Mouse (Mus musculus): ENCODE data around the gene Heg1. TPM values are rescaled to one million over a fixed set of nuclear protein-coding genes. Genes with fewer than 3 reads are reported as not detected.

Heg1 gene
- polyA plus RNA-seq, 1 experiment from 2014 or later: 39.8 TPM

DNA sequence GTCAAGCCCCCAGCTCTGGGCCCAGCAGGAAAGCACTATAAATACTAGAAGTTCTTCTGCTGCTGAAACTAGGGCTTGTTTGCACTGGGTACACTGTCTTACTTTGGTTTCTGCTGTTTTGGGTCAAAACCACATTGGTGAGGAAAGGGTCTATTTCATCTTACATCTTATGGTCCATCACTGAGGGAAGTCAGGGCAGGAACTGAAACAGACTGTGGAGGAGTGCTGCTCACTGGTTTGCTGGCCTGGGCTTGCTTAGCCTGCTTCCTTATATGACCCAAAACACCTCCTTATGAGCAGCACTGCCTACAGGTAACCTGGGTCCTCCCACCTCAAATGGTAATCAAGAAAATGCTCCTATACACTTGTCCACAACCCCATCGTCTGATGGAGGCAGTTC lies 9.4 kb downstream of the Heg1 start:
- Histone ChIP-seq H3K27ac (ENCODE audit: low read depth, low read length) (no peak overlapping the region), H3K36me3 (ENCODE audit: control insufficient read depth, insufficient read depth, low read length) (no peaks in the 10 kb centered on the region), H3K4me3 (ENCODE audit: low read depth, low read length) (no peak overlapping the region), H3K4me2 (ENCODE audit: low read depth, low read length, severe bottlenecking) (no peak overlapping the region), H3K9me3 (ENCODE audit: control insufficient read depth, low read length) (no peaks in the 10 kb centered on the region), H3K9ac (ENCODE audit: low read length) (no peak overlapping the region), H3K4me1 (replicated peaks; ENCODE audit: control insufficient read depth, insufficient read depth, low read length) (peaks cover 26% of the 10 kb centered on the region), H3K27me3 (ENCODE audit: control insufficient read depth, insufficient read depth, low read length) (no peaks in the 10 kb centered on the region)
- WGBS: 94% methylated on average over 1 of the region's 1 CpGs
- DNase-seq (ENCODE audit: low spot score) (no peak), ATAC-seq (replicated peaks; ENCODE audit: low FRiP score) (no peak)

DNA sequence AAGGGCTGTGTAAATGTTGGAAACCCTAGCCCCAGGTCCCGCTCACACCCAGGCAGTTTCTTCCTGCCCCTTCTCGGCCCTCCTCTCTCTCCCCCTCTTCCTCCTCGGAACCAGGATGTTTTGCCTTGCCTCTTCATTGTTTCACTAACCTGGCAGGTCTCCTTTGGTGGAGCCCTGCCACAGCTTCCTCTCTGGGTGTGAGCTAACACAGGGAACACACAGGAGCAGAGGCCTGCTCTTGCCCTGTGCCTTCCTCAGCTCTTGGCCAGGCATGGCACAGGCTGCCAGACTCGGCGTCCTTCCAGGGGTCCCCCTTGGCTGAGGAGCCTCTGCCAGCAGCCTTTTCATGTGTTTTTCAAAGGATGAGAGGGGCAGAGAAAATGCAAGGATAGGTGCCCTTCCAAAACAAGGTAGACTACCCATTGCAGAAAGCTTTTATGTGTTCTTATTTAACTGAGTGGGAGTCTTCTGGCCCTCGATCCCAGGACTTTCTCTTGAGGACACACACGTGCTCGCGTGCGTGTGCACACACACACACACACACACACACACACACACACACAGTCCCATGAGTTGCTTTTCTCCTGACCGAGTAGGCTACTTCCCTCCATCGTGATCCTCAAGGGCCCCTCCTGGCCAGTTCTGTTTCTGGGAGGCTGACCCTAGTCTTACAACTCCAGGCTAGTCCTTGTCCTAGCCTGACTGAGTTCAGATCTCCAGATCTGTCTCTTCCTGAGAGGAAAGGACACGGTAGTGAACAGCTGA lies 12.8 kb downstream of the Heg1 start:
- WGBS: 75% methylated on average over 13 of the region's 13 CpGs
- H3K4me1 ChIP-seq (replicated peaks; ENCODE audit: control insufficient read depth, insufficient read depth, low read length): peaks cover 17% of the 10 kb centered on the region
- no peak for ATAC-seq (replicated peaks; ENCODE audit: low FRiP score)

DNA sequence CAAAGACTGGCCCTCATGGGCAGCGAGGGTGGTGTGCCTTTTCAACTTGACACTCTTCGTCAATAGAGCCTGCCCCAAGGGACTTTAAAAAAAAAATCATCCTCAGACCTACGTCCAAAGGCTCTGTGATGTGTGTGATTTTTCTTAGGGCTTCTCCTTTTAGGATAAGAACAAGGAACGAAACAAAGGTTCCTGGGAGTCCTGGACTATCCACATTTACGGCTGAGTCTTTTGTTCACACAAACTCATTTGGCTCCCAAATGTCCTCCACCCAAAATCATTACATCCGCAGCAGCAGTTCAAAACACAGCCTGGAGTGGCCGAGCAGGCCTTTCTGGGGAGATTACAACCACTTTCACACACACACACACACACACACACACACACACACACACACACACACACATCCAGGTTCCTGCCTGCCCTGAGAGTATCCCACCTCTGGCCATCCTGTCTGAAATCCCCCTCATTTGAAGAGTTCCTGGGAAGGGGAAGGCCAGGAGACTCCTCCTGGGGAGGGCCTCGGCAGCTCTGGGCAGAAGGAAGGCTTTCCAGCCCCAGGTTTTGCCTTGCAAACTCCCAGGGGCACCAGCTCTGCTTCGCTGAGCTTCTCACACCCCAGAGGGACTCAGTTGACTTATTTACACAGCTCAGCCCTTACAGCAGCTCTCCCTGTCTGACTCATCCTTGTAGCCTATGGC lies 13.6 kb downstream of the Heg1 start:
- no peaks in the 10 kb centered on the region for H3K27me3 ChIP-seq (ENCODE audit: control insufficient read depth, insufficient read depth, low read length)
- H3K9ac ChIP-seq (ENCODE audit: low read length): peak overlapping the region; percentile 23; the same call in 1 of the 2 replicates
- ATAC-seq (replicated peaks; ENCODE audit: low FRiP score) (no peak), DNase-seq (ENCODE audit: low spot score) (no peak)
- H3K4me3 ChIP-seq (ENCODE audit: low read depth, low read length): no peak overlapping the region
- 56% methylated on average over 9 of the region's 9 CpGs for WGBS
- H3K27ac ChIP-seq (ENCODE audit: low read depth, low read length): 0 out of 2 replicates have a peak overlapping the region, but pooled peaks have one; percentile 37
- no peak overlapping the region for H3K4me2 ChIP-seq (ENCODE audit: low read depth, low read length, severe bottlenecking)
- peaks cover 17% of the 10 kb centered on the region for H3K4me1 ChIP-seq (replicated peaks; ENCODE audit: control insufficient read depth, insufficient read depth, low read length)
- no peaks in the 10 kb centered on the region for H3K9me3 ChIP-seq (ENCODE audit: control insufficient read depth, low read length)
- no peaks in the 10 kb centered on the region for H3K36me3 ChIP-seq (ENCODE audit: control insufficient read depth, insufficient read depth, low read length)

More for the DNA sequence above, 12.8 kb downstream of the Heg1 start:
- H3K9ac ChIP-seq (ENCODE audit: low read length): 0 out of 2 replicates have a peak overlapping the region, but pooled peaks have one; percentile 12
- H3K27me3 ChIP-seq (ENCODE audit: control insufficient read depth, insufficient read depth, low read length): no peaks in the 10 kb centered on the region
- DNase-seq (ENCODE audit: low spot score): no peak
- H3K27ac ChIP-seq (ENCODE audit: low read depth, low read length): peak overlapping the region; percentile 37; the same call in 1 of the 2 replicates
- no peaks in the 10 kb centered on the region for H3K36me3 ChIP-seq (ENCODE audit: control insufficient read depth, insufficient read depth, low read length)
- H3K9me3 ChIP-seq (ENCODE audit: control insufficient read depth, low read length): no peaks in the 10 kb centered on the region
- no peak overlapping the region for H3K4me3 ChIP-seq (ENCODE audit: low read depth, low read length)
- no peak overlapping the region for H3K4me2 ChIP-seq (ENCODE audit: low read depth, low read length, severe bottlenecking)

DNA sequence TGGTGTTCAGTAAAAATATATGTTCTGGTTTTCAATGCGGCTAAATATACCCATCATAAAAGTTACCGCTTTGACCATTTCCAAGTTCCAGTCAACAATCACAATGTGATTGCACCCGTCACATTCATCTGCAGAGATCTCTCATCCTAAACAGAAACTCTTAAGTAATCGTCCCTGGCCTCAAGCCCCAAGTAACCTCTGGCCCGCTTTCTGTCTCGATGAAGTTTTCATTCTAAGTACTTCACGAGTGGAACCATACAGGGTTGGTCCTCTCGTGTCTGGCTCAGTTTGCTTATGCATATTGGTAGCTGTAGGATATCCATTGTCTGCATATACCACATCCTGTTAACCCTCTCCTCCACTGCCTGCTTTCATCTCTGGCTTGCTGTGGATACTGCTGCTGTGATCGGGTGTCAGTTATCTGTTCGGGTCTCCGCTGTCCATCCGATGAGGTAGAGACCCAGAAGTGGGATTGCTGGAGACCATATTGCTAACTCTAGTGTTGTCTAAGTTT lies 14.2 kb downstream of the Heg1 start:
- H3K9ac ChIP-seq (ENCODE audit: low read length): no peak overlapping the region
- H3K4me2 ChIP-seq (ENCODE audit: low read depth, low read length, severe bottlenecking): no peak overlapping the region
- no peak for ATAC-seq (replicated peaks; ENCODE audit: low FRiP score)
- no peaks in the 10 kb centered on the region for H3K27me3 ChIP-seq (ENCODE audit: control insufficient read depth, insufficient read depth, low read length)
- DNase-seq (ENCODE audit: low spot score): no peak
- no peak overlapping the region for H3K27ac ChIP-seq (ENCODE audit: low read depth, low read length)
- no peaks in the 10 kb centered on the region for H3K36me3 ChIP-seq (ENCODE audit: control insufficient read depth, insufficient read depth, low read length)
- H3K4me1 ChIP-seq (replicated peaks; ENCODE audit: control insufficient read depth, insufficient read depth, low read length): peaks cover 15% of the 10 kb centered on the region
- H3K4me3 ChIP-seq (ENCODE audit: low read depth, low read length): no peak overlapping the region
- 81% methylated on average over 12 of the region's 12 CpGs for WGBS
- H3K9me3 ChIP-seq (ENCODE audit: control insufficient read depth, low read length): no peaks in the 10 kb centered on the region

DNA sequence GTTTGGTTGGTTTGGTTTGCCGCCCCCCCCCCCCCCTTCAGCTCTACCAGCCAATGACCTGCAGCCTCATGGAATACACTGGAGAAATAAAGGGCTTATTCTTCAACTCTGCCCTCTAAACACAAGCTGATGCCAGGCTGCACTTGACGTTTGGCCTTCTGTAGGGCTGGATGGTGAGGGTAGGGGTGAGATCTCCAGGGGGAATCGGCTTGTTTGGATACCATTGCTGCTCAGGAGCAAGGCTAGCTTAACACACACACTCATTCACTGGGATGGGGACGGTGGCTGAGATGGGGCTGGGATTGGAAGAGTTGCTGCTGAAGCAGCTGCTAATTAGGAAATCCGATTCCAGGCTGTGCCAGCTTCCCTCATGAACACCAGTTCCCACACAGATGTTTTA lies 16.4 kb downstream of the Heg1 start:
- ATAC-seq (replicated peaks; ENCODE audit: low FRiP score) (no peak), DNase-seq (ENCODE audit: low spot score) (no peak)
- 75% methylated on average over 5 of the region's 5 CpGs for WGBS
- Histone ChIP-seq H3K36me3 (ENCODE audit: control insufficient read depth, insufficient read depth, low read length) (no peaks in the 10 kb centered on the region), H3K4me1 (replicated peaks; ENCODE audit: control insufficient read depth, insufficient read depth, low read length) (peaks cover 22% of the 10 kb centered on the region), H3K4me3 (ENCODE audit: low read depth, low read length) (no peak overlapping the region), H3K9me3 (ENCODE audit: control insufficient read depth, low read length) (no peaks in the 10 kb centered on the region), H3K4me2 (ENCODE audit: low read depth, low read length, severe bottlenecking) (no peak overlapping the region), H3K9ac (ENCODE audit: low read length) (no peak overlapping the region), H3K27ac (ENCODE audit: low read depth, low read length) (no peak overlapping the region), H3K27me3 (ENCODE audit: control insufficient read depth, insufficient read depth, low read length) (no peaks in the 10 kb centered on the region)

DNA sequence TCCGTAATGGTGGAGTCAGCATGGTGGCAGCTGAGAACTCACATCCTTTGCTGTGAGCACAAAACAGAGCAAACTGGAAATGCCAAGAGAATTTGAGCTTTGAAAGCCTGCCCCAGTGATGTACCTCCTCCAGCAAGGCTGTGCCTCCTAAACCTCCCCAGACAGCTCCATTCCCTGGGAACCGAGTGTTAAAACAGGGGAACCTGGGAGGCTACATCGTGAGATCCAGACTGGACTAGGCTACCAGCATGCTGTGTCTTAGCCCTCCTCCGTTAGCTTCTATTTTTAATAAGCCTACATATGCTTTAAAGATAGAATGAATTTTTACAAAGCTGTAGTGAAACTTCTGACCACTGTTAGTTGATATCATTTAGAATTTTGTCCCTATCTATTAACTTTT lies 17.7 kb downstream of the Heg1 start:
- Histone ChIP-seq H3K27ac (ENCODE audit: low read depth, low read length) (no peak overlapping the region), H3K36me3 (ENCODE audit: control insufficient read depth, insufficient read depth, low read length) (no peaks in the 10 kb centered on the region), H3K4me3 (ENCODE audit: low read depth, low read length) (no peak overlapping the region), H3K9me3 (ENCODE audit: control insufficient read depth, low read length) (no peaks in the 10 kb centered on the region), H3K4me2 (ENCODE audit: low read depth, low read length, severe bottlenecking) (no peak overlapping the region), H3K27me3 (ENCODE audit: control insufficient read depth, insufficient read depth, low read length) (no peaks in the 10 kb centered on the region), H3K4me1 (replicated peaks; ENCODE audit: control insufficient read depth, insufficient read depth, low read length) (peaks cover 18% of the 10 kb centered on the region), H3K9ac (ENCODE audit: low read length) (no peak overlapping the region)
- DNase-seq (ENCODE audit: low spot score): no peak
- ATAC-seq (replicated peaks; ENCODE audit: low FRiP score): no peak
- 88% methylated on average over 4 of the region's 4 CpGs for WGBS

DNA sequence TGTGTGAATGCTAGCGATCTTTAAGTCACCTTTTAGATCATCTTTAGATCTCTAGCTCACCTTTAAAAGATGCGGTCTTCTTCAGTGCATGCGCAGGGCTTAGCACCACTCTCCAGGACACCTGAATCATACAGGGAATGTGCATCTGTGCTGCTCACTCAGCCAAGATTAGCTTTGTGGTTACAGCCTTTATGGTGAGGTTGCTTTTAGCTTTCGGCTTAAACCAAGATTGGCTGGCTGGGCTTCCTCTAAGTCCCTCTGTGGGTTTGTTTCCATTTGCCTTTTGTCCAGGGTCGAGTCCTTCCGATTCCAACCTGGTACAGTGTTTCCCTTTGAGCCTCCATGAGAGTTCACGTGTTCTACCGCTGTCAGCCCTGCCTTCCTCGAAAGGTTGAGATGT lies 20.1 kb downstream of the Heg1 start:
- ATAC-seq (replicated peaks; ENCODE audit: low FRiP score) (no peak), DNase-seq (ENCODE audit: low spot score) (no peak)
- Histone ChIP-seq H3K9me3 (ENCODE audit: control insufficient read depth, low read length) (no peaks in the 10 kb centered on the region), H3K27me3 (ENCODE audit: control insufficient read depth, insufficient read depth, low read length) (no peaks in the 10 kb centered on the region), H3K4me3 (ENCODE audit: low read depth, low read length) (no peak overlapping the region), H3K4me1 (replicated peaks; ENCODE audit: control insufficient read depth, insufficient read depth, low read length) (peaks cover 10% of the 10 kb centered on the region; the same call in 1 of the 2 replicates), H3K27ac (ENCODE audit: low read depth, low read length) (no peak overlapping the region; the same call in 1 of the 2 replicates), H3K36me3 (ENCODE audit: control insufficient read depth, insufficient read depth, low read length) (no peaks in the 10 kb centered on the region; the same call in 1 of the 2 replicates), H3K4me2 (ENCODE audit: low read depth, low read length, severe bottlenecking) (no peak overlapping the region), H3K9ac (ENCODE audit: low read length) (no peak overlapping the region)
- 80% methylated on average over 9 of the region's 9 CpGs for WGBS

DNA sequence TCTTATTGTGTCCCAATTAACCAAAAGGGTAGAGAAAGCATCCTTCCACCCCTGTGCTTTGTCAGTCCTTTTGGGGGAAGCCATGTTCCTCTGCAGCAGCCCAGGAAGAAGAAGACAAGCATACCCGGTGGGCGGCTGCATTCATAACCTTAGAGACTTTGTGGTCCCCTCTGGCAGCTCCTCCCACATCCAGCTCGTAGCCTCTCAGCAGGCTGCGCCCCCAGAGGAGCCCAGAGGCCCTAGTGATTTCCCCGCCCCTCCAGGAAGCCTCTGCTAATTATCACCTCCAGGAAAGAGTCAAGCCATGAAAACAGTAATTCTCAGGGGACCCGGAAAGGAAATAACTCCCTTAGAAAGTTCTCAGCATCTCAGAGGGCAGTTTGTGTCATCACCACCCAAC lies 21.1 kb downstream of the Heg1 start:
- Histone ChIP-seq H3K9ac (ENCODE audit: low read length) (no peak overlapping the region), H3K36me3 (ENCODE audit: control insufficient read depth, insufficient read depth, low read length) (no peaks in the 10 kb centered on the region; the same call in 1 of the 2 replicates), H3K27me3 (ENCODE audit: control insufficient read depth, insufficient read depth, low read length) (no peaks in the 10 kb centered on the region), H3K4me3 (ENCODE audit: low read depth, low read length) (no peak overlapping the region), H3K4me1 (replicated peaks; ENCODE audit: control insufficient read depth, insufficient read depth, low read length) (peaks cover 10% of the 10 kb centered on the region; the same call in 1 of the 2 replicates), H3K4me2 (ENCODE audit: low read depth, low read length, severe bottlenecking) (no peak overlapping the region), H3K27ac (ENCODE audit: low read depth, low read length) (no peak overlapping the region), H3K9me3 (ENCODE audit: control insufficient read depth, low read length) (no peaks in the 10 kb centered on the region)
- no peak for ATAC-seq (replicated peaks; ENCODE audit: low FRiP score)
- 33% methylated on average over 6 of the region's 6 CpGs for WGBS
- no peak for DNase-seq (ENCODE audit: low spot score)

Measured in forebrain, embryonic 11.5 days (tissue).